Mouse (Mus musculus) testis, adult 10 weeks (tissue): ENCODE data around the gene Ahsg. TPM values are rescaled to one million over a fixed set of nuclear protein-coding genes. Genes with fewer than 3 reads are reported as not detected.

Source experiments
- polyA plus RNA-seq: library from polyadenylated mRNA; stranded (reverse); fragments of 350-450 nt; fragmentation: Illumina TruSeq; extraction: RNeasy Lipid Tissue Mini Kit (QIAGEN cat#74804); gene quantifications from one replicate; pipeline ENCODE4 v1.2.3, GENCODE M21; 2014; ENCODE audit warnings: low read depth, low replicate concordance

Gene Ahsg
- not detected for polyA plus RNA-seq

DNA sequence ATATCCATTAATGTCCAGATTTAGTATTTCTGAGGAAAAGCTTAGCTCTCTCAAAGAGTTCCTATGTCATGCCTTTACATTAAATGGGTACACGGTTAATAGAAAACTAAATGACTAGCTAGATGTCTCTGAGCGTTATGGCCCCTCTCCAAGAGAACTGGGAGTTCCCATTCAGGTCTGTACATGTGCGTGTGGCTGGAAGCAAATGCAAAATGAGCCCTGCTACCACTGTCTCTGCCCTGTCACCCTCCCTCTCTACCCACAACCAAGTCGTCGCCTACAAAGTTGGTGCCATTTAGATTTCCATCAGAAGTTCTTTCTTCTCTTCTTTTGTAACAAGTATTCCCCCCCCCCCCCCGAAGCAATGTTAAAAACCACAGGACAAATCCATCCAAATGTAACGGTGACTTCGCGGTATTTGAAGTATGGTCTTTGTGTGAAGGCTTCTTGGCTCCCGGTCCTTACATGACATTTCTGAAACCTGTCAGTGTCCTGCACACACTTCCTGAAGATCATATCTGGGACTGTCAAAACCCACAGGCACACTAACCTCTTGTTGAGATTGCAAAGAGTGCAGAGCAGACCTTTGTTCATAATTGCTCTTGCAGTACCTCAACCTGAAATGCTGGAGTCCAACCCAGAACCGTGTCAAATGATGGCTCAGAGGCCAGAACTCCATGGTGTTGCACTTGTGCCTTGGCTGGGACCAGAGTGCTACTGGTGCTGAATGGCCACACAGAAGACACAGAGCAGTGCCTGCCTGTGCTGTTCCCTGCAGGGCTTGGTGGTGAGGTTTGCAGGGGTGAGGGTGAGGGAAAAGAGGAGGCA is at the start of gene Ahsg:
Gene Ahsg (plus strand): TSS at position 595 of the 828 bp plus-strand sequence.

GRCm38 (mm10) chr16:22857431-22858113 is 33.5 kb upstream of the Ahsg start, which contains the start of the genes Tbccd1 and Dnajb11:
Tbccd1 (minus strand) TSS chr16:22857669.
Dnajb11 (plus strand) TSS chr16:22857845.

GRCm38 (mm10) chr16:22918034-22918433 is 27.0 kb downstream of the Ahsg start, which contains the start of gene Fetub:
Fetub (plus strand) TSS chr16:22918334.

Other genes starting within 250 kb of the Ahsg start
- 0.14 TPM for gene Dgkg, start 234.1 kb upstream of the Ahsg start, polyA plus RNA-seq
- not detected for gene Crygs, start 79.7 kb upstream of the Ahsg start, polyA plus RNA-seq
- gene Tbccd1, start 33.6 kb upstream of the Ahsg start, polyA plus RNA-seq = 14.2 TPM
- gene Dnajb11, start 33.4 kb upstream of the Ahsg start, polyA plus RNA-seq = 69.4 TPM
- gene Fetub, start 27.1 kb downstream of the Ahsg start, polyA plus RNA-seq = 0.97 TPM
- gene Hrg, start 59.8 kb downstream of the Ahsg start, polyA plus RNA-seq = not detected
- not detected for gene Kng2, start 138.2 kb downstream of the Ahsg start, polyA plus RNA-seq
- gene Kng1, start 166.6 kb downstream of the Ahsg start, polyA plus RNA-seq = 0.14 TPM
- gene Eif4a2, start 216.2 kb downstream of the Ahsg start, polyA plus RNA-seq = 562 TPM
- gene Rfc4, start 236.5 kb downstream of the Ahsg start, polyA plus RNA-seq = 114 TPM